Mouse (Mus musculus) retina, adult 2 months (tissue): ENCODE results near the gene Defb20.
"Not testable (repeated sequence)": the region's sequence is repeated elsewhere in the genome, so short reads cannot be mapped to it uniquely, and the experiment has no call there.

Experiments
- DNase-seq: peaks from one replicate; pipeline ENCODE4 v3.0.0-alpha.2; 2012; ENCODE audit warnings: low read depth, low spot score

The Defb20 gene

DNA sequence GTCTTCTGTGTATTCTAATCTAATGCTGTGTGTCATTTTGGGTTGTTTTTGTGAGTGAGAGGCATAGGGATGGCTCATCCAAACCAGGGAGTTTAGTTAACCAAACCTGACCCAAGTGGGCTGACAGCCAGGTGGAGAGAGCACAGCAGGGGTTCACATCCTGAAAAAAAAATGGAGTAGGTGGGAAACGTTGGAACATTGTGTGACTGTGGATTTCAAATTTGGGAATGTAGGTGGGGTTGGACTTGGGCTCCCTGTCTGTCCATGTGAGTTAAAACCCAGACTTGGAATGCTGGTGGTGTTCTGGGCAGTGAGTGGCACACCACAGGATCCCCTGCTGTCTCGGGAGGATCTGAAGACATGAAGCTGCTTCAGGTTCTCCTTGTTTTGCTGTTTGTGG lies at the start of gene Defb20:
Defb20 (plus strand) TSS at position 301 of the 400 bp plus-strand sequence.
- no peak for DNase-seq

DNA sequence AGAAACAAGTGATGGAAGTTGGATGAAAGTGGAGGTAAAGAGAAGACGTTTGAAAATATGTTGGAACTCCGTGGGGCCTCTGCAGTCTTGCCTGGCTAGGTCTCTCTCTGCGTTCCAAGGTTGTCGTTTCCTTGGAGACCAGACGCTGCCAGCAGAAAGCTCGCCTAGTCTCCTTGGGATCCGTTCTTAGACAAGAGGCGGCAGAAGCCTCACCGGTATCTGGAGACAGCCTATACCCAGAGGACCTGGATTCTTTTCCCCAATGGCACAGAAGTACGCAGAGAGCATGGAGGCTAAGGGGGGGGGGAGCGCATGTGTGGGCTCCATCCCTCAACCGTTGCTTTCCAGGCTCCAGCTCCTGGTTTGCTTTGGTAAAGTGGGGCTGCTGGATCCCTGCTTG lies 49.4 kb upstream of the Defb20 start:
- no peak for DNase-seq

DNA sequence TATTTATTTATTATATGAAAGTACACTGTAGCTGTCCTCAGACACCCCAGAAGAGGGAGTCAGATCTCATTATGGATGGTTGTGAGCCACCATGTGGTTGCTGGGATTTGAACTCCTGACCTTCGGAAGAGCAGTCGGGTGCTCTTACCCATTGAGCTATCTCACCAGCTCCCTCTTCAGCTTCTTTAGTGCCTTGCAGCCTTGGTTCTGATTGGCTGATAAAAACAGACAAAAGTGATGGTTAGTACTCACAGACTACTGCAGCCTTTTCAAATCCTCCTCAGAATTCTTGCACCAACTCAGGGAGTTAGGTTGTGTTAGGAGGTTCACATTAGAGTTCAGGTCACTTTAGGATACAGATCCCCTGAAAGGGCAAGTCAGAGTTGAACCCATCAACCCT lies 48.4 kb upstream of the Defb20 start:
- not testable (repeated sequence) for DNase-seq

DNA sequence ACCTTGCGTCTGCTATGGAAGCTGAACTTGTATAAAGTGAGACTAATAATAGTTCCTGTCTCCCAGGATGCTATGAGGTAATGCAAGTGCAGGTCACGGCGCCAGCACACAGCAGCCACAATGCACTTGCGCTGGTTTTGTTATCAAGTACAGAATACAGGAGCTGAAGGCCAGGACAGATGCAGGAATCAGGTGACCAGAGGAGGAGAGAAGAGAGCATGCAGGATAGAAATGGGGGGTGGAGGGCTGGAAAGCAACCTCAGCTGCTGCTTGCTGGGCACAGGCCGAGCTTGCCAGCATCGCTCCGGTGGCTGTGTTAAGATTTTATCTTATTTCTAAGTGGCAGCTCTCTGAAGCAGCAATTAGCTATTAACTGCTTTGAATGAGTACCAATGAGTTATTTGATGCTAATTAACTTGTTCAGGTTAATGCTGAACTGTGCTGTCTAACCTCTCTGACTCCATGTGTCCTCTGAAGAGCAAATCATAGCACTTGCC lies 40.4 kb upstream of the Defb20 start:
- no peak for DNase-seq

DNA sequence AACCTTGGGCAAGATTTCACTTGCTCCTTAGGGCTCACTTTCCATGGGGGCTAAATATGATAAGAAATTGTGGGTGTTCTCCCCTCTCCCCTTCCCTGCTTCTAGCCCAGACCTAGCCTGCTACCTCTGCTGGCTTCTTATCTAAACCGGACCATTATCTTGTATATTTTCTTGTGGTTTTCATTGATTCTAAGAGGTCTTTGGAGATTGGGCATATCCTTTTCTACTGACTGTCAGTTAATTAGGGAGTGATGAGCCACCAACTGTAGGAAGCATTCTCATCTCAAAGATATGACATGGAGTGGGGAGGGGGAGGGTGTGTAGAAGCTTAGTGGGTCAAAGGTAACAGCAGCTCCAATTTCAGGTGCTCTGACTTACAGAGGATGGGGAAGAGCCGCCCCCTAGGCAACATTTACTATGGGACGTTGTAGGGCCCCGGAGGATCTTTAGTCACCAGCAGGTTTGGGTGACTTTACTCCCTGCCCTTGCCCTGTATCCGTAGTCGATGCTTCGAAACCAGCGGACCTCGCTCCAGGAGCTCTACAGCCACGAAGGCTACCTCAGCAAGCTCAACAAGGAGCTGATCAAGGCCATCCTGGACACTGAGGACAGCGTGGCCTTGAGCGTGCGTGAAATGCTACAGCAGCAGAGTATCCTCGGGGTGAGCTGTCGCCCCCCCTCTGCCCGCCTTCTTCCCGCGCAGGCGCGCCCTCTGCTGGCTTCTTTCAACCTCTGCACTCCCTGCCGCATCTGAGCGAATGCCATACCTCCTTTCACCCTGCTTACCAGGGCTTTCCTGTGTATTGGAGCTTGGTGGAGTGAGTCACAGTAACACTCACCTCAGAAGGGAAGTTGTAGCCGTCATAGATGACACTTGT lies 39.6 kb upstream of the Defb20 start:
- peak; percentile 70 for DNase-seq

DNA sequence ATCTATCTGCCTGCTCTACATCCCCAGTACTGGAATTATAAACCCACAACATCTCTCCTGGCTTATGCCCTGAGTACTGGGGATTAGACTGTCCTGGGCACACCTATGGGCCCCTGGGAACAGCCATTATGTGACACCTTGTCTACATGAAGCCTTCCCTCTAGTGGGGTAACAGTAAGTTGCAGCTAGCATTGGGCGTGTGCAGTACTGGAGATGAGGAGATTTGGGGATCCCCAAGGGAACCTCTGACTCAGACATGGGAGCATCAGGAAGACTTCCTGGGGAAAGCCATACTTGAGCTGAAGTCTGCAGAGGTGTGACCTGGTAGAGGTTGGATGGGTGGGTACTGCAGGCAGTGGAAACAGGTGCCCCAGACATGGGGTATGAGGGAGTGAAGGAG lies 37.9 kb upstream of the Defb20 start:
- DNase-seq: no peak

DNA sequence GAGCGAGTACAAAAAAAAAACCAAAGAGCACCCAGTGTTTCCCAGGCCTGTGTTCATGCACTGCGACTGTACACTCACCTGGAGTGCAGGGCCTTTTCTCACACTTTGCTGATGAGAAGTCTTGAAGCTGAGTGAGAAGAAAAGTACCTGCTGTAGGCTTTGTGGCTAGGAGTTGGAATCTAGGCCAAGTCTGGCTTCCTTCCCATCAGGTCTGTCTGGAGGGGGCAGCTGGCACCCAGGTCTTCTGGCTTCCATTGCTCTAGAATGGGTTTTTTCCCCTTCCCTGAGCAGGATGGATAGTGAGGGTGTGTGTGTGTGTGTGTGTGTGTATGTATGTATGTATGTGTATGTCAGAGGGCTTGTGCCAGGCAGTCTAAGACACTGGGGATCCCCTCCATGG lies 37.0 kb upstream of the Defb20 start:
- DNase-seq: no peak

DNA sequence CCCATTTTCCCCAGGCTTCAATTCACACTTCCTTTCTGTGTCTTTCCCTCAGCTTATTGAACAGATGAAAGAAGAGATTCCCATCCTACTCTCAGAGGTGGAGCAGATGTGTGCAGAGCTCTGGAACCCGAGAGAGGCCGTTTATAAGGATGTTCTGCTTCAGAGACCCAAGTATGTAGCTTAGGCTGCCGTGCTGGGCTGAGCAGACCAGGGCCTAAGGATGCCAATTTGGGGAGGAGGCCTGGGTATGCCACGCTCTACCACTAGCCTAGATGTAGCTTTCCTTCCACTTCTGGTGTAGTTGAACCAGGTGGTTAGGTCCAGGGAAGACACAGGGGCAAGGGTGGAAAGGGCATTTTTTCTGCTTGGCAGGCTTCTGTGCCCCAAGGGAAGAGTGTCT lies 34.5 kb upstream of the Defb20 start:
- no peak for DNase-seq

DNA sequence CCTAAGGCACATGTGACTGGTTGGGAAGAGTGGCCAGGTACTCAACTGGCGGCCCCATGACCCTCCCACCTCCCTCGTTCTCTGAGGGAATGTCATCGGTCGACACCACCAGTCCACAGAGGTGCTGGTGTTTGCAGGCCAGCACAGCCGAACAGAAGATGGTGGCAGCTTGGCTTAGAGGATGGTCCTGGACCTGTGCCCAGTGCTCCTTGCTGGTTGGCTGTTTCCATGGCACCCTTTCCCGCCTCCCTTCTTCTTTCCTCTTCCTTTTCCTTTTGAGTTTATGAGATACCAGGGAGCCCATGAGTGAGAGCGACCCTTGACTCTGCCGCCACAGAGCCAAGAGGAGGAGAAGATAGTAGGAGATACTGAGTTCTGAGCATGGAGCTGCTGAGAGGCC lies 33.6 kb upstream of the Defb20 start:
- DNase-seq: no peak

DNA sequence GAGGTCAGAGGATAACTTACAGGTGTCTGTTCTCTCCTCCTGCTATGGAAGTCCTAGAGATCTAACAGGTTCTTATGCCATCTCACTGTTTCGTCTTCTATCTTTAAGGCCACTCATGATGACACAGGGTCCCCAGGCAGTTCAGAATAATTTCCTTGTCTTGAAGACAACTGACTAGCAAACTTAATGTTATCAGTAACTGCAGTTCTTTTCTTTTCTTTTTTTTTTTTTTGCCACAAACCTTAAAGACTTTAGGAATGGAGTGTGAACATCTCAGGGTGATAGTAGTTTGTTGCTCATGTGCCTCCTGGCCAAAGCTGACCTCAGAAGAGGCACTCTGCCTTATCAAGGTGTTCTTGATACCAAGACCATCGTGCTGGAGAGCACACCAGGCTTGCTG lies 30.2 kb upstream of the Defb20 start:
- no peak for DNase-seq

DNA sequence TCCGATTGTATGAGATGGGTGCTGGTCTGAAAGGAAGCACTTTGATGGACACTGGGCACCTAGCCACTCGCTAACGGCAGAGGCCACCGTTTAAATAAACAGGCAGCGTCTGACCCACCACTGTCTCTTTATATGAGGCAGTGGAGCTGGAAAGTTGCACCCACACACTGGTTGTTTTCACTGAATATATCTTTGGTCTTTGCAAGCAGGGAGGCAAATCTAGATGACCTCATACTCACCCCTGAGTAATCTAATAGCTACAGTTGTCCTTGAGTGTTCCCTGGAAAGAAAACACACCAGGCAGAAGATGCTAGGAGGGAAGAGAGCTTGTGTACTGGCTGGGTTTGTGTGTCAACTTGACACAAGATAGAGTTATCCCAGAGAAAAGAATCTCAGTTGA lies 29.4 kb upstream of the Defb20 start:
- DNase-seq: no peak

DNA sequence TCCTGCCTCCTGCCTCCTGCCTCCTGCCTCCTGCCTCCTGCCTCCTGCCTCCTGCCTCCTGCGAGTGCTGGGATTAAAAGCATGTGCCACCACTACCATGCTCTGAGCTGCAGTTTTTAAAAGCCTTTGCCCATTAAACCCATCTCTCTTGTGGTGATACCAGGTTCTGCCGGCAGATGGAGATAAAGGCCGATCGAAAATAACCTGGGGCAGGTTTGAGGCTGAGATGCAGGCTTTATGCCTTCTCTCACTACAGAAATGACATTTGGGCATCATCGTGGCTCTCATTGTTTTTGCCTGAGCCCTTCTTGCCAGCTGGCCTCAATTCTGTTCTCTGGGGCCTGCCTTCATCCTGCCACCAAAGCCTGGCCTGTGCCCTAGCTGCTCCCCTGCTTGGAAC lies 26.6 kb upstream of the Defb20 start:
- DNase-seq: peak; percentile 50

DNA sequence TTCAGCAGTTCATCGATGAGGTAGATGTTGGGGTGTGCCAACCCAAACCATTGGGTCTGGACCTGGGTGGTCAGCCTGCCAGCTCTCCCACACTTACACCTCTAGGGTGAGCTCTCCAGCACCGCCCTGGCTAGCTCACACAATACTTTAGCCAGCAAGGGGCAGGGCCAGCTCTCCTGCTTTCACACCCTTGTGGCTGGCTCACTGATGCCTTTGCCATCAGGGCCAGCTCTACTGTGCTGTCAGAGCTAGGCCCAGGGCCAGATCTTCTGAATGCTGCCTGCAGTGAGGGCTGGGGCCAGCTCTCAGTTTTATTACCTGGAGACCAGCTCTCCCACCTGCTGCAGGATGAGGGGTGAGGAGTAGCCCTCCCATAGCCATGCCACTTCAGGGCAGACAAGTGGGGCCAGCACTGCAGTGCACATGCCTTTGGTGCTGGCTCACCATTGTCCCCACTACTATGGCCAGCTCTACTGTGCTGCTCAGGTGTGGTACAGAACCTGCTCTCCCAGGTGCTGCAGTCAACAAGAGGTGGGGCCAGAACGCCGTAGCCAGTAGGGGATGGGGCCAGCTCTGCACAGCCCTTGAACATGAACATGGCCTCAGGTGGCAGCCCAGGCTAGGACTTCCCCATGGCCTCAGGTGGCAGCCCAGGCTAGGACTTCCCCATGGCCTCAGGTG lies 24.6 kb upstream of the Defb20 start:
- no peak for DNase-seq

DNA sequence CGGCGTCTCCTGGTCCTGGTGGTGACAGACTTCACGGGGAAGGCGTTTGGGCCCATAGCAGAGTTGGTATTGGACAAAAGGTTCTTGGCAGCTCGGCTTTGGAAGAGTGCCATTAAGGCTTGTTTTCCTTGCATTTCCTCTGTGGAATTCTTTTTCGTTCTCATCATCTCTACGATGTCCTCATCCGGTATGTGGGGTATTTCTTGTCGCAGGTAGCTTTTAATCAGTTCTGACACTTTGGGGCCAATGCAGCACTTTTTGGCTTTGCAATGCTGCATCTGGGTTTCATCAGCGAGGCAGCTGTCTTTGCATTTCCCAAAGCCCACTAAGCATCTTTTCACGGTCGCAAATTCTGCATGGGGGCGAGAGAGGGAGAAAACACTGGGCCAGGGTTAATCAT lies 17.6 kb upstream of the Defb20 start:
- no peak for DNase-seq

DNA sequence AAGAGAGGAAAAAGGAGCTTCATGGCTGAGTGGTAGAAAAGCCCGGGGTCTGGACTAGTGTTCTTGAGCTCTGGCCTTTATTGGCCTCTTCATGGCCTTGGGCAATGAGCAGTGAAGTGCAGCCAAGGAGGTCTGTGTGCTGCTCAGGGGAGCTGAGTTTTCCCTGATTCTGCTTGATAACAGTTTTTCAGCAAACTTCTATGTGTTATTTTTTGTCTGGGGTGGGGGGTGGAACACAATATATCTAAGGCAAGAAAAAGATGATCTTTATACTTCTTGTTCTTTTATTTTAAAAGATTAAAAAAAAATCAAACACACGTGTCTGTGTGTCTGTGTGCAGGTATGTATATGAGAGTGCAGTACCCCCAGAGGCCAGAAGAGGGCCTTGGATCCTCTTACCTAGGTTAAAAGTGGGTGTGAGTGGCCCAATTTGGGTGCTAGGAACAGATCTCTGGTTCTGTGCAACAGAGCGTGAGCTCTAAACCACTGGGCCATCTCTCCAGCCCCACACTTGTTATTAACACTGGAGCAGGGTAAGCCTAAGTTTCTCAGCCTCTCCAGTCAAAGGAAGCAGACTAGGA lies 12.2 kb upstream of the Defb20 start, which contains the start of gene Defb23:
Defb23 (minus strand) TSS at position 51 of the 581 bp plus-strand sequence.
- no peak for DNase-seq

DNA sequence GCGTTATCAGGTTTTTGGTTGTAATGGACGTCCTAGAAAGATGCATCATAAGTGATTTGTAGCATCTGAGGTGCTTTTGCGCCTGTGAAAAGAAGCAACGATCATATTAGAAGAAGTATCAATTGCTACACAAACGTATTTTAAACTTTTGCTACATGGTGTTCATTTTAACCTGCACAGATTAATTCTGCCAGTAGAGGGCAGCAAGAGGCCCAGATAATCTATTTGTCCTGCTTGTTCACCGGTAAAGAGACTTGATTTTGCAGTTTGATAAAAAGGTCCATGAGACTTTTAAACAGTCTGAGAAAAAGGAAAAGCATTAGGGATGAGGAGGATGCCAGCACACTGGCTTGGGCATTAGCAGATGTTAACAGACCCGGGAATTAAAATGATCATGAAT lies 5.9 kb upstream of the Defb20 start:
- DNase-seq: peak; percentile 18

DNA sequence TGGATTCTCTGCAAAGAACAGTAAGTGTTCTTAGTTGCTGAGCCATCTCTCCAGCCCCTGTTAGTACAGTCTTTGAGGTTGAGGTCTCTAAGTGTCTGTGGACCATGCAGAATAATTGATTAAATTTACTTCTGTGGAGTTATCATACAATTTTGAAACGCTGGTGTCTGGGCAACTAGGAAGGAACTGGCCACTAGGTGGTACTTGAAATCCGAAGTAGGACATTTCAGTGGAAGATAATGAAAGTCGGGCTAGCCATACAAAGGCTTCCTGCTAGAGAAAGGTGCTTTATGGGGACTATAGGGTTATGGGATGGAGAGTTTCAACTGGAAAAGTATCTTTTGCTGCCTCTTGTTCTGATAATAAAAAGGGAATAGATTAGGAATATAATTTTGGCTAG lies 4.4 kb upstream of the Defb20 start:
- DNase-seq: no peak

DNA sequence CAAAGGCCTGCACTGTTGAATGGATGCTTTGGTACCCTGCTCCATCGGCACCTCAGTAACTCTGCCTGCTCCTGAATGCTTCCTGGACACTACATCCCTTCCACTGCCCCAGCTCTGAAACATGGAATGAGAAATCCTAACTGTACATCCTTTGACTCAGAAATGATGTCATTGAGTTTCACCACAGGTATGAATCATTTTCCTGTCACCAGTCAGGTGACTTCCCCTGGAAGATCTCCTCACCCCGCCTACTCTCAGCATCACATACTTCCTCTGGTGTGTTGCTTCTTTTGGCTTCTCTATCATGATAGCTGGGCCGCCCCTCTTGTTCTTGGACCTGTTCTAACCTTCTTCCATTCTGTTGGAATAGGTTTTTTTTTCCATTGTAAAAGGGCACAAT lies 4.0 kb downstream of the Defb20 start:
- DNase-seq: no peak

DNA sequence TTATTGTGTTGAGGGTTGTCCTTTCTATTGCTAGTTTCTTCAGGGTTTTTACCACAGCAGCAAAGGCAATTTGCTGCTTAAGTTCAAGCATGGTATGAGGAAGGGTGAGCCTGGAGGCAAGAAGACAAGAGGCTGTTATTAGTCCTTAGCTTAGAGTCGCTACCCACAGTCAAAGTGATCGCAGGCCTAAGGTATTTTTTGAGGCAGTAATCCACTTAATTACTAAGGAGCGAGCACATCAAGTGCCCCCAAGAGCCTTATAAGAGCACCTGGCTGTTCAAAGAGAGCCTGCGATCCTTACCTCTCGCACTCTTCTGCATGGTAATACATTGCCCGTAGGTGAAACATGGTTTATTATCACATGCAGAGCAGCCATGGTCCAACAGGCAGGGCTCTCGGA lies 4.9 kb downstream of the Defb20 start:
- DNase-seq: no peak

DNA sequence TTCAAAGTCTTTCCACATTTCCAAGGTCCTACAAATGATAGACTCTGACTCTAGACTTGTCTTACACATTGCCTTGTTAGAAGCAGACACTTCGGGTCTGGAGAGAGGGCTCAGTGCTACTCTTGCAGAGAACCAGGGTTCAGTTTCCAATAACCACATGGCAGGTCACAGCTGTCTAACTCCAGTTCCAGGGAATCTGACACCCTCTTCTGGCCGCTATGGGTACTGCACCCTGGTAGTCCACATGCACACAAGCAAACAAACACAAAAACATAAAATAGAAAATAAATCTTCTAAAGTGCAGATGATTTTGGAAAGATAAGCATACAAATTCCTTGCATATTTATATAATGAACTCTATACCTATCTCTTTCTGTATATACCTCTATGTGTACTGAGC lies 10.2 kb downstream of the Defb20 start:
- DNase-seq: no peak

DNA sequence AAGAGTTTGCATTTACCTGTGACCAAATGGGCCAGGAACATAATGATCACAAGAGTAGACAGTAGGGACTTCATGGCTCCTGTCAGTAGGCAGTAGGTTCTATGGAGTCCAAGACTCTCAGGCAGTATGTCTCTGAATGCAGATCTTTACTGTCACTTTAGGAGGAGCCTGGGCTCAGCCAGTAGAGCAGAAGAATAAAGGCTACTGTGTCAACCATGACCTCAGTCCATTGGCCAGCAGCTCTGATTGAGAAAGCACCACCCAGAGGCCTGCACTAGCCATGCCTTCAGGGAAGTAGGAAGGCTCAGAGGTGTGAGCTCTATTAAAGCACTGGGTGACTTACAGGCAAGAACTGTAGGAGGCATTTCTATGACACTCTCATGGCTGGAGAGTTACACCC lies 13.2 kb downstream of the Defb20 start, which contains the start of gene Defb22:
Defb22 (minus strand) TSS at position 101 of the 400 bp plus-strand sequence.
- DNase-seq: no peak

DNA sequence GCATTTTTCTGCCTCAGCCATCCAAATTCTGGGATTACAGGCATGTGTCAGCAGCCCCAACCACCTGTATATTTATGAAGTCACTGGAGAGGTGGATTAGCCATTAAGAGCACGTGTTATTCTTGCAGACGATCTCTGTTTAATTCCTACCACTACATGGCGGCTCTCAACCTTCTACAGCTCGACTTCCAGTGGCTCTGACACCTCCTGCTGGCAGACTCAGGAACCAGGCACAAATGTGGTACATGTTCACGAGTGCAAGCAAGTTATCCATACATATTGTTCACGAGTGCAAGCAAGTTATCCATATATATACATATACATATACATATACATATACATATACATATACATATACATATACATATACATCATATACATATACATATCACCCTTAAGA lies 16.3 kb downstream of the Defb20 start:
- DNase-seq: no peak
